Mouse (Mus musculus) embryonic facial prominence, embryonic 10.5 days (tissue): Measurements from ENCODE around the gene Cox19. TPM values are rescaled to one million over a fixed set of nuclear protein-coding genes. Genes with fewer than 3 reads are reported as not detected.

Experiments
- DNase-seq: peaks from one replicate; pipeline ENCODE4 v3.0.0-alpha.2; 2017; ENCODE audit warnings: low spot score
- H3K27ac ChIP-seq: fragments of 300-500 bp; sonication (generic); replicated peaks from 2 replicates; pipeline ENCODE4 v1.5.1; 2016; ENCODE audit warnings: mild to moderate bottlenecking
- H3K27me3 ChIP-seq: fragments of 300-500 bp; sonication (generic); replicated peaks from 2 replicates; pipeline ENCODE4 v1.6.1; 2016; ENCODE audit warnings: low read depth, mild to moderate bottlenecking; ENCODE audit not compliant: poor library complexity, severe bottlenecking
- H3K36me3 ChIP-seq: fragments of 300-500 bp; sonication (generic); replicated peaks from 2 replicates; pipeline ENCODE4 v1.6.1; 2016; ENCODE audit warnings: mild to moderate bottlenecking, moderate library complexity
- H3K4me1 ChIP-seq: fragments of 300-500 bp; sonication (generic); 2 replicates; pipeline ENCODE4 v1.6.1; 2016
- H3K4me3 ChIP-seq: fragments of 300-500 bp; sonication (generic); 2 replicates; pipeline ENCODE4 v1.5.1; 2016; ENCODE audit warnings: mild to moderate bottlenecking, moderate library complexity
- H3K9me3 ChIP-seq: fragments of 300-500 bp; sonication (generic); 2 replicates; pipeline ENCODE4 v1.6.1; 2016; ENCODE audit warnings: mild to moderate bottlenecking
- WGBS: fragments of 180-500 bp; shearing (Covaris S2); methylation state at CpG from one replicate; pipeline ENCODE4 v1.1.7; 2016; 5-methylcytosine and 5-hydroxymethylcytosine counted together
- polyA plus RNA-seq: library from polyadenylated mRNA; unstranded; fragments of >200 nt; fragmentation: Nextera tagmentation; extraction: Ambion mirVana; gene quantifications from 2 replicates; pipeline ENCODE4 v1.2.1, GENCODE M21; 2016

Cox19 gene
- polyA plus RNA-seq, 1 experiment from 2014 or later = 122 TPM

DNA sequence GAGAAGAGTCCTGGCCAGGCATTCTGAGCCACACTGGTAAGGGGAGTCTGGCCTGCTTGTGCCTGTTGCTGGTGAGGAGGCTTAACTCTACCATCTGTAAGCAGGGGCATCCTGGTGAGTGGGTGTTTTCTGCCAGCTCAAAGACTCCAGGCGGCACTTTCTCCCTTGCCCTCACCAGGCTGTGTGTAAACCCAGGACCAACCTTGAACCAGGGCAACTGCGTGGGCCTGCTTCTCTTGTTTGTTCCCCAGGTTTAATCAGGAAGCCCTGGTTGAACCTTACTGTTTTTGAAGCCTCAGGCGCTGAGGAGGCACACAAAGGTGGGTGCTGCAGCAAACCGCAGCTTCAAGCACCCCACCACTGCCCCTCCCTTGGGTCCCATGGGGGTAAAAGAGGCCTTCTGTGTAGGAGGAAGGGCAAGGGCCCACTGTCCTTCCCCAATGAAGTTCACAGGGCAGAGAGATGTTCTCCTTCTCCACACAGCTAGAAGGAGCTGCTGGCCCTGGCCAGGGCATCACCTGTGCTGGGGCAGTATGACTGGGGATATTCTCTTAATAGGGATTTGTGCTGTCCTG, 16.8 kb upstream of the Cox19 start:
- H3K27ac ChIP-seq = no peak overlapping the region
- peaks cover 62% of the 10 kb centered on the region for H3K4me1 ChIP-seq
- H3K27me3 ChIP-seq = no peaks in the 10 kb centered on the region
- H3K36me3 ChIP-seq = peaks cover 6% of the 10 kb centered on the region
- WGBS = 90% methylated on average over 4 of the region's 4 CpGs
- no peaks in the 10 kb centered on the region for H3K9me3 ChIP-seq
- no peak for DNase-seq
- H3K4me3 ChIP-seq = no peak overlapping the region

GRCm38 (mm10) chr5:139366484-139366883, 15.3 kb upstream of the Cox19 start:
- Histone ChIP-seq H3K36me3 (peaks cover 18% of the 10 kb centered on the region), H3K4me1 (peaks cover 53% of the 10 kb centered on the region), H3K9me3 (no peaks in the 10 kb centered on the region), H3K27me3 (no peaks in the 10 kb centered on the region), H3K4me3 (no peak overlapping the region), H3K27ac (no peak overlapping the region)
- 74% methylated on average over 11 of the region's 11 CpGs for WGBS
- DNase-seq = no peak

DNA sequence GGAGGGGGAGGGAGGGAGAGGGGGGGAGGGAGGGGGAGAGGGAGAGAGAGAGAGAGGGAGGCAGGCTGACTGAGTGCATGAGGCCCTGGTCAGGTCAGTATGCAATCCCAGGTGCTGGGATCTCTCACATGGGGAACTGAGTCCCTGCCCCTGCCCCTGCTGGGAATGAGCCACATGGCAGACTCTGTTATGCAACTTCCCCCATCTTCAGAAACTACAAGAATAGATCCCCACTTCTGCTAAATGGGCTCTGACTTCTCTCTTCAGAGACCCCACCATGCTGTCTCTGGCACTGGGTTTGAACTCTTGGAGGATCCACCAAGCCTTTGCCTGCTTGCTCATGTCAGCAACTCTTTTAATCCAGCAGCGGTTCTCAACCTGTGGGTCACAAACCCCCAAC, 14.6 kb upstream of the Cox19 start:
- Histone ChIP-seq H3K27me3 (no peaks in the 10 kb centered on the region), H3K4me1 (peaks cover 47% of the 10 kb centered on the region), H3K9me3 (no peaks in the 10 kb centered on the region), H3K36me3 (peaks cover 18% of the 10 kb centered on the region), H3K27ac (peak overlapping the region; percentile 24; the same call in 1 of the 2 replicates), H3K4me3 (no peak overlapping the region)
- no peak for DNase-seq
- WGBS = 85% methylated on average over 1 of the region's 1 CpGs

DNA sequence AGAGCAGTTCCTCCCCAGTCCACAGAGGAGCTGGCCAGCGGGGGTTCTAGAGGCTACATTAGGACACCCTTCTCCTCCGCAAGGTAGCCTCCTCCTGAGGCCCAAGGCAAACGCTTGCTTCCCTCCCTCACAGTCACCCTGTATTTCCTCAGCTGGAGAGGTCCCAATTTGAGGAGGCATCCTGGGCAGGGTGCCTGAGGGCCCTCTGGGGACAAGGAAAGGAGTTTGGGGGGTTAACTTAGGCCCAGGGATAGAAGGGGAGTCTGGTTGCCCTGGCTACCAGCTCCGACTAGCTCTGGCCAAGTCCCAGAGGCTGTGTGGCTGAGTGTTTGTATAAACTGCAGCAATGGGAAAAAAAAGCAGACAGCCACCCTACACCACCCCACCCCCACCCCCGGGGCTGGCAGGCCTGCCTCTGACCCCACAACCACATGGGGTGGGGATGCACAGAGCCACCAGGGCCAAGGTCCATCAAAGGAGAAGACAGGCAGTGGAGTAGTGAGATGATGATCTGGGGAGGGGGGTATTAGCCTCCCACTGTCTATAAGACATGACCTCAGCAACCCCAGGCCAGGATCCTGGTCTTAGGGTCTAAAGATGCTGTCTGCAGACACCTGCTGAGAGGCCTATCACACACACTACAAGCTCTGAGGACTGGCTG, 13.8 kb upstream of the Cox19 start:
- Histone ChIP-seq H3K4me3 (peak overlapping the region; percentile 16; the same call in 1 of the 2 replicates), H3K9me3 (no peaks in the 10 kb centered on the region), H3K36me3 (peaks cover 24% of the 10 kb centered on the region), H3K4me1 (peaks cover 39% of the 10 kb centered on the region), H3K27ac (peak overlapping the region; percentile 78), H3K27me3 (no peaks in the 10 kb centered on the region)
- DNase-seq = no peak
- 19% methylated on average over 5 of the region's 5 CpGs for WGBS

DNA sequence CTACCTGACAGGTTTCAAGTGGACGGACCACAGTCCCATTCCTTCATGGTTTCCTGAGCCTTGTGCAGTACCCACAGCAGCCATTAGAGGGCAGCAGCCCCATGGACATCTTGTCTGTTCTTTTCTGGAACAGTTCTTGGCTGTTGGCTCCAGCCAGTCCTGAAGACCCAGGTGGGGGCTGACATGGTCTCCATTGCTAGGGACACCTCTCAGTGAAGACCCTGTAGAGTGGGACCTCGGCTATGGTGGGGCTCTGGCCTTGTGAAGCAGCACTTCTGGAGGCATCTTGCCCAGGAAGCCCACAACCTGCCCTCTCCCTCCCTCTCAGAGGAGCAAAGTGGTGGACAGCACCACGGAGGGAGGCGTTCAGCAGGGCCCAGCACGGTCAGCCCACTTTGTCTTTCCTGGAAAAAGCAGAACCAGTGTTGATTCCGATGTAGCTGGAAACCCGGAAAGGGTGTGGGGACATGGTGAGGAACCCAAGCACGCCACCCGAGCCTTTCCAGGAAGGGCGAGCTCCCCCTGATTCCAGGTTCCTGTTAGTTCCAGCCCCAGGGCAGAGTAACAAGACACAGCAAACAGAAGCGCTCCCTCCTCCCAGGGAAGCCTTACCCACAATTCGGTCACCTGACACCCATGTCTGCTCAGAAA, 13.2 kb upstream of the Cox19 start:
- DNase-seq = peak; percentile 86
- Histone ChIP-seq H3K27me3 (no peaks in the 10 kb centered on the region), H3K9me3 (no peaks in the 10 kb centered on the region), H3K4me3 (peak overlapping the region; percentile 16), H3K36me3 (peaks cover 25% of the 10 kb centered on the region), H3K4me1 (peaks cover 33% of the 10 kb centered on the region), H3K27ac (peak overlapping the region; percentile 78)
- WGBS = 28% methylated on average over 12 of the region's 12 CpGs

DNA sequence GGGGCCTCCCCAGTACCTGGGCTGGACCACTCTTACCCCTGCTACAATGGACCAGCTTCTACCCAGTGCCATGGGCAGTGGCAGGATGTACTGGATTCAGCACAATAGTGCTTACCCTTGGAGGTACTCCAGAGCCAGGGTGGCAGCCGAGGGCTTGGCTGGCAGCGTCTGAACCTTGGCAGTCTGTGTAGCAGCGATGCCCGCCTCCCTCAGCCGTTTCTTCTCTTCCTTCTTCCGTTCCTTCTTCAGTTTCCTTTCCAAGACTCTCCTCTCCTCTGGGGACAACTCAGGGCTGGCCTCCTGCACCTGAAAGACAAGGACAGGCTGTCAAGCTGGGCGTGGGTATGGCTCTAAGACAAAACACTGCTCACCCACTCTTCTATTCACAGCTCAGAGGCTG, 12.6 kb upstream of the Cox19 start:
- 76% methylated on average over 7 of the region's 7 CpGs for WGBS

GRCm38 (mm10) chr5:139359244-139359643, 8.0 kb upstream of the Cox19 start:
- DNase-seq = no peak
- Histone ChIP-seq H3K27ac (no peak overlapping the region), H3K4me1 (peaks cover 14% of the 10 kb centered on the region), H3K9me3 (no peaks in the 10 kb centered on the region), H3K27me3 (no peaks in the 10 kb centered on the region), H3K36me3 (peaks cover 25% of the 10 kb centered on the region), H3K4me3 (no peak overlapping the region)
- WGBS = 92% methylated on average over 5 of the region's 5 CpGs

More for the DNA sequence above, 12.6 kb upstream of the Cox19 start:
- H3K36me3 ChIP-seq = peaks cover 25% of the 10 kb centered on the region
- no peaks in the 10 kb centered on the region for H3K9me3 ChIP-seq
- H3K4me1 ChIP-seq = peaks cover 31% of the 10 kb centered on the region
- no peak for DNase-seq
- H3K27me3 ChIP-seq = no peaks in the 10 kb centered on the region
- H3K4me3 ChIP-seq = 0 out of 2 replicates have a peak overlapping the region, but pooled peaks have one; percentile 16
- H3K27ac ChIP-seq = no peak overlapping the region

DNA sequence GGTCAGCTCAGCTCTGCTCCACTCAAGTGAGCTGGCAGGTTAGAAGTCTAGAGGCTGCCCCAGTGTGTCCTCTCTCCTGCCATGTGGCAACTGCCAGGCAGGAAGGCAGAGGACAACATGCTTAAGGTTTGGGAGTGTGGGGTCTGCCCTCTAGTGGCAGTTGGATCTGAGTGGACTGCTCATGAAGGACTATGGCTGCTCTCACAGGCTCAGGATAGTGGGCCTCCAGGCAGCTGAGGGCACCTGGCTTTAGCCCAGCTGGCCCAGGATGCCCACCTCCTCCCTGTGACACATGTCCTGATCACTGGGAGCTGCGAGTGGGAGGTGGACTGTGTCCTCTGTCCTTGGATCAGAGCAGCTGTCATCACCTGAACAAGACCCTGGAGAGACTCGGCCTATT, 7.4 kb upstream of the Cox19 start:
- peaks cover 23% of the 10 kb centered on the region for H3K36me3 ChIP-seq
- H3K27ac ChIP-seq = no peak overlapping the region
- no peaks in the 10 kb centered on the region for H3K27me3 ChIP-seq
- DNase-seq = peak; percentile 33
- 76% methylated on average over 2 of the region's 2 CpGs for WGBS
- H3K4me1 ChIP-seq = peaks cover 12% of the 10 kb centered on the region
- no peaks in the 10 kb centered on the region for H3K9me3 ChIP-seq
- no peak overlapping the region for H3K4me3 ChIP-seq

GRCm38 (mm10) chr5:139355235-139355772, 4.1 kb upstream of the Cox19 start:
- Histone ChIP-seq H3K36me3 (0 out of 2 replicates have a peak, but pooled peaks cover 3% of the 10 kb centered on the region), H3K27me3 (peaks cover 17% of the 10 kb centered on the region)
- 38% methylated on average over 19 of the region's 19 CpGs for WGBS

DNA sequence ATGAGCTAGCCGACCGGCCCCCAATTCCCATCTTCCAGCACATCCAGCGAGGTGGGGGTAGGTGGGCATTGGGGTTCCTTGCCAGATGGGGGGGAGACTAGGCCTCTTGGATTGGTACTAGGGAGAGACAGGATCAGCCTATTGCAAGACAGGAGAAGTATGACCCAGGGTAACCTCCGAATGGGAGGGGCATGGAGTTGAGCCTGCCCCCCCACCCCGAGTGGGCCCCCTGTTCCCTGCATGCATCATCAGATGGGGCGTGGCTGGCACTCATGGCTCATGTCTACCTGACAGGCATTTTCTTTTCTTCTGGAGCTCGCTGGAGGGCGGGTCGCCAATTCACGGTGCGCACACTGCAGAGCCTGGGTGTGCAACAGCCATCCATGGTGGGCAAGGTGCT, 2.7 kb upstream of the Cox19 start:
- Histone ChIP-seq H3K4me3 (no peak overlapping the region), H3K4me1 (peaks cover 32% of the 10 kb centered on the region), H3K9me3 (no peaks in the 10 kb centered on the region), H3K27ac (no peak overlapping the region), H3K27me3 (peaks cover 17% of the 10 kb centered on the region), H3K36me3 (no peaks in the 10 kb centered on the region)
- DNase-seq = no peak
- whole genome bisulfite sequencing = 88% methylated on average over 11 of the region's 11 CpGs

More at GRCm38 (mm10) chr5:139355235-139355772, 4.1 kb upstream of the Cox19 start:
- Histone ChIP-seq H3K9me3 (no peaks in the 10 kb centered on the region), H3K4me1 (peaks cover 27% of the 10 kb centered on the region), H3K27ac (no peak overlapping the region), H3K4me3 (no peak overlapping the region)
- peak; percentile 82 for DNase-seq

- Histone ChIP-seq H3K36me3 (no peaks in the 10 kb centered on the region), H3K9me3 (no peaks in the 10 kb centered on the region), H3K4me3 (no peak overlapping the region), H3K27me3 (peaks cover 17% of the 10 kb centered on the region), H3K4me1 (peaks cover 32% of the 10 kb centered on the region), H3K27ac (no peak overlapping the region)
- WGBS = 62% methylated on average over 10 of the region's 10 CpGs
- DNase-seq = peak; percentile 57
These were observed 2.3 kb upstream of the Cox19 start for GRCm38 (mm10) chr5:139353496-139353895.

DNA sequence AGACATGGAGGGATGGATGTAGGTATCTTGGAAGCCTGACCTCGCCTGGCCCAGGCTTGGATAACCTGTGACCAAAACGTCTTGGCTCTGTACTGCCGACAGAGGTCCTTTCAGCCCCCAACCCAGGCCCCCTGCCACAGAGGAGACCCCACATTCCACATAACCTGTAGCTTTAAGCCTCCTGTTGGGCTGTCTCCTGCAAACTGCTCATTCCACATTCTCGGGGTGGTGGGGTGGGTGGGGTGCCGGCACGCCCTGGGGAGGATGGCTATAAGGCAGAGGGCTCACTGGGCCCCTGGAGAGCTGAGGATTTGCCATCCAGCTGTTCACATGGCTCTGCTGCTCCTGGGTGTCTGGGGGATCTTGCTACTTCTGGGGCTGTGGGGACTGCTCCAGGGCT, 1.1 kb upstream of the Cox19 start, which contains the start of gene Cyp2w1:
Gene Cyp2w1 (plus strand): TSS at position 301 of the 400 bp plus-strand sequence.
- Histone ChIP-seq H3K4me1 (peaks cover 32% of the 10 kb centered on the region), H3K4me3 (no peak within 1 kb of the TSS), H3K27ac (0 out of 2 replicates have a peak within 1 kb of the TSS, but pooled peaks have one; percentile 7), H3K36me3 (no peaks in the 10 kb centered on the region), H3K9me3 (no peaks in the 10 kb centered on the region), H3K27me3 (peaks cover 17% of the 10 kb centered on the region)
- 59% methylated on average over 6 of the region's 6 CpGs for WGBS
- DNase-seq = no peak
